Mouse (Mus musculus): ENCODE data around the gene Tbc1d20. TPM values are rescaled to one million over a fixed set of nuclear protein-coding genes. Genes with fewer than 3 reads are reported as not detected.
"Not testable (repeated sequence)": the region's sequence is repeated elsewhere in the genome, so short reads cannot be mapped to it uniquely, and the experiment has no call there.

The Tbc1d20 gene
- 31.0 and 32.2 TPM in 2 replicates for polyA plus RNA-seq (2014; fragmentation: Nextera tagmentation; extraction: Ambion mirVana)

DNA sequence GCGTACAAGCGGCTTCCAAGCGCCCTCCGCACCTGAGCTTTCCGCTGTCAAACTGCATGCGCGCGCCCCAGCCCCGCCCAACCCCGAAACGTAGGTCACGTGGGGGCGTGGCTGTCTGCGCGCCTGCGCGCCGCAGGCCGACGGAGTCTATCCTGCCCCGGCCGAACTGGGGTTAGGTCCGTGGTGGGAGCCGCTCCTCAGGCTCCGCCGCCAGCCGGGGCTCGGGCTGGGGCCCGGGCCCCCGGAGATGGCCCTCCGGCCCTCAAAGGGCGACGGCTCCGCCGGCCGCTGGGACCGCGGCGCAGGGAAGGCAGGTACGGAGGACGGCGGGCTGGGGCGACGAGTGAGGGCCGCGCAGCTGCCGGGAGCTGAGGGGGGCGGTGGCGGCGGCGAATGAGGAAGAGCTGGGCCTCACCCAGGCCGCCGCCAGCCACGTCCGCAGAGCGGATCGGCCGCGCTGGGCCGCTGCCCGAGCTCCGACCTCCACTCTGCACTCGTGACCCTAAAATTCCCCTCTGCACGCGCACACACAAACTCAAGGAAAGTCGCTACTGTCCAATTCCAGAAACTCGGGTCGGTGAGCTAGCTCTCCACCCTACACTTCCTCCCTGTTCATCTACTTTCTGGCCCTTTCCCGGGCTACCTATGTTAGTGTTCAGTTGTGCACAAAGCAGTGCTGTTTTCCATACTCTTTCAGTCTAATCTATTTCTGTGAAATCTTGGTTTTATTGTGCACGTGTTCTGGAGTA is at the start of gene Tbc1d20:
Tbc1d20 (plus strand) TSS at position 102 of the 749 bp plus-strand sequence.
- ATAC-seq (ENCODE audit: low read depth) = peak; percentile 97
- Histone ChIP-seq H3K9ac (ENCODE audit: low read depth, low read length) (peak within 1 kb of the TSS; percentile 95), H3K4me2 (ENCODE audit: low read depth, low read length) (peak within 1 kb of the TSS; percentile 88), H3K4me3 (ENCODE audit: low read depth, low read length) (peak within 1 kb of the TSS; percentile 94), H3K9me3 (ENCODE audit: control insufficient read depth, low read length) (no peaks in the 10 kb centered on the region), H3K4me1 (ENCODE audit: control insufficient read depth, insufficient read depth, low read length) (peaks cover 8% of the 10 kb centered on the region), H3K27me3 (replicated peaks; ENCODE audit: control insufficient read depth, insufficient read depth, low read length) (no peaks in the 10 kb centered on the region), H3K27ac (replicated peaks; ENCODE audit: low read depth, low read length) (peak within 1 kb of the TSS; percentile 82), H3K36me3 (ENCODE audit: control insufficient read depth, insufficient read depth, low read length) (no peaks in the 10 kb centered on the region)
- DNase-seq (ENCODE audit: low spot score) = peak; percentile 95
- WGBS = under 1% methylated on average over 40 of the region's 70 CpGs

- no peaks in the 10 kb centered on the region for H3K4me1 ChIP-seq (ENCODE audit: control insufficient read depth, insufficient read depth, low read length)
- H3K36me3 ChIP-seq (ENCODE audit: control insufficient read depth, insufficient read depth, low read length) = peaks cover 25% of the 10 kb centered on the region
- H3K4me3 ChIP-seq (ENCODE audit: low read depth, low read length) = no peak overlapping the region
- 94% methylated on average over 1 of the region's 1 CpGs for WGBS
- no peak overlapping the region for H3K4me2 ChIP-seq (ENCODE audit: low read depth, low read length)
- no peaks in the 10 kb centered on the region for H3K9me3 ChIP-seq (ENCODE audit: control insufficient read depth, low read length)
- no peak for ATAC-seq (ENCODE audit: low read depth)
- DNase-seq (ENCODE audit: low spot score) = no peak
- no peak overlapping the region for H3K27ac ChIP-seq (replicated peaks; ENCODE audit: low read depth, low read length)
- no peak overlapping the region for H3K9ac ChIP-seq (ENCODE audit: low read depth, low read length)
- no peaks in the 10 kb centered on the region for H3K27me3 ChIP-seq (replicated peaks; ENCODE audit: control insufficient read depth, insufficient read depth, low read length)
Observed at GRCm38 (mm10) chr2:152247213-152247612, 46.4 kb upstream of the Tbc1d20 start.

GRCm38 (mm10) chr2:152250511-152250910 is 43.1 kb upstream of the Tbc1d20 start:
- no peaks in the 10 kb centered on the region for H3K4me1 ChIP-seq (ENCODE audit: control insufficient read depth, insufficient read depth, low read length)
- H3K4me3 ChIP-seq (ENCODE audit: low read depth, low read length) = no peak overlapping the region
- no peaks in the 10 kb centered on the region for H3K9me3 ChIP-seq (ENCODE audit: control insufficient read depth, low read length)
- DNase-seq (ENCODE audit: low spot score) (no peak), ATAC-seq (ENCODE audit: low read depth) (no peak)
- H3K9ac ChIP-seq (ENCODE audit: low read depth, low read length) = no peak overlapping the region
- WGBS = 43% methylated on average over 2 of the region's 4 CpGs
- no peak overlapping the region for H3K4me2 ChIP-seq (ENCODE audit: low read depth, low read length)
- no peaks in the 10 kb centered on the region for H3K27me3 ChIP-seq (replicated peaks; ENCODE audit: control insufficient read depth, insufficient read depth, low read length)
- no peak overlapping the region for H3K27ac ChIP-seq (replicated peaks; ENCODE audit: low read depth, low read length)
- peaks cover 50% of the 10 kb centered on the region for H3K36me3 ChIP-seq (ENCODE audit: control insufficient read depth, insufficient read depth, low read length)

GRCm38 (mm10) chr2:152259739-152260138 is 33.9 kb upstream of the Tbc1d20 start:
- Histone ChIP-seq H3K4me3 (ENCODE audit: low read depth, low read length) (no peak overlapping the region), H3K36me3 (ENCODE audit: control insufficient read depth, insufficient read depth, low read length) (peaks cover 78% of the 10 kb centered on the region), H3K9ac (ENCODE audit: low read depth, low read length) (no peak overlapping the region), H3K4me1 (ENCODE audit: control insufficient read depth, insufficient read depth, low read length) (no peaks in the 10 kb centered on the region), H3K27ac (replicated peaks; ENCODE audit: low read depth, low read length) (no peak overlapping the region), H3K4me2 (ENCODE audit: low read depth, low read length) (no peak overlapping the region), H3K27me3 (replicated peaks; ENCODE audit: control insufficient read depth, insufficient read depth, low read length) (no peaks in the 10 kb centered on the region), H3K9me3 (ENCODE audit: control insufficient read depth, low read length) (no peaks in the 10 kb centered on the region)
- no peak for DNase-seq (ENCODE audit: low spot score)
- ATAC-seq (ENCODE audit: low read depth) = no peak
- WGBS = 89% methylated on average over 1 of the region's 1 CpGs

DNA sequence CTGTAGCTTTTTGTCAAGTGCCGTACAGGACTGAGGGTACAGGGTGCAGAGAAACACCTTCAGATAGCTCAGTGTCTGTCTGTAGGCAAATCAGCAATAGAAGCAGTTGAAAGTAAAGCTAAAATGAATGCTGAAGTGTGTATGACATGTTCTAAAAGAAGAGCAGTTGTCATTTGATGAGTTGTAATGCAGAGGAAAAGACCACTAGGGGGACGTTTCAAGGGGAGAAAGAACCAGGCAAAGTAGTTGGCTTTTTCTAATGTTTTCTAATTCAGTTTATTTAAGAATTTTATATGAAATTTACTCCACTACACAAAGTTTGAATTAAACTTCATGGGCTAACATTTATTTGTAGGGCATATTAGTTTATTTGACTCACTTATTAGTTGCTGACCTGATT is 20.0 kb upstream of the Tbc1d20 start:
- H3K27ac ChIP-seq (replicated peaks; ENCODE audit: low read depth, low read length) = no peak overlapping the region
- ATAC-seq (ENCODE audit: low read depth) = no peak
- WGBS = 80% methylated on average over 2 of the region's 2 CpGs
- H3K36me3 ChIP-seq (ENCODE audit: control insufficient read depth, insufficient read depth, low read length) = peaks cover 82% of the 10 kb centered on the region
- no peaks in the 10 kb centered on the region for H3K27me3 ChIP-seq (replicated peaks; ENCODE audit: control insufficient read depth, insufficient read depth, low read length)
- no peaks in the 10 kb centered on the region for H3K9me3 ChIP-seq (ENCODE audit: control insufficient read depth, low read length)
- H3K4me1 ChIP-seq (ENCODE audit: control insufficient read depth, insufficient read depth, low read length) = no peaks in the 10 kb centered on the region
- no peak overlapping the region for H3K9ac ChIP-seq (ENCODE audit: low read depth, low read length)
- H3K4me3 ChIP-seq (ENCODE audit: low read depth, low read length) = no peak overlapping the region
- no peak for DNase-seq (ENCODE audit: low spot score)
- no peak overlapping the region for H3K4me2 ChIP-seq (ENCODE audit: low read depth, low read length)

DNA sequence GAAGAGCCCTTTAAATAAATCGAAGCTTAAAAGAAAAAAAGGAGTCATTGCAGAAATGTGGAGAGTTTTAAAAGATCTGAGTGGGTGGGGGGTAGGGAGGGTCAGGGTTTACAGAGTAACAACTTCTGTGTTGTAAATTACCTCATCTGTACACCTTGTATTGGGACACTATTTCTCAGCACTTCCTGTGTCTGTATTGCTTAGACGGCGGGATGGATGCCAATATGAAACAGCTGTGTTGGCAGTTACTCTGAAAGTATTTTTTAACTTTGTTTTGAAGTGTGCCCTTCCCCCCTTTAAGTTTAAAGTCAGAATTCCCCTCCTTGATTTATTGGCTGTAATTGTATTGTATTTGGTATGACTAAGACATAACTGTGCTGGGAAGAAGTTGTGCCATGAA is 12.2 kb upstream of the Tbc1d20 start:
- Histone ChIP-seq H3K4me1 (ENCODE audit: control insufficient read depth, insufficient read depth, low read length) (no peaks in the 10 kb centered on the region), H3K4me2 (ENCODE audit: low read depth, low read length) (no peak overlapping the region), H3K9ac (ENCODE audit: low read depth, low read length) (no peak overlapping the region), H3K27me3 (replicated peaks; ENCODE audit: control insufficient read depth, insufficient read depth, low read length) (no peaks in the 10 kb centered on the region), H3K36me3 (ENCODE audit: control insufficient read depth, insufficient read depth, low read length) (peaks cover 77% of the 10 kb centered on the region), H3K9me3 (ENCODE audit: control insufficient read depth, low read length) (no peaks in the 10 kb centered on the region), H3K27ac (replicated peaks; ENCODE audit: low read depth, low read length) (no peak overlapping the region), H3K4me3 (ENCODE audit: low read depth, low read length) (no peak overlapping the region)
- ATAC-seq (ENCODE audit: low read depth) (no peak), DNase-seq (ENCODE audit: low spot score) (peak; percentile 8)
- WGBS = 55% methylated on average over 3 of the region's 3 CpGs

- H3K9ac ChIP-seq (ENCODE audit: low read depth, low read length) = no peak overlapping the region
- no peak overlapping the region for H3K27ac ChIP-seq (replicated peaks; ENCODE audit: low read depth, low read length)
- H3K4me1 ChIP-seq (ENCODE audit: control insufficient read depth, insufficient read depth, low read length) = no peaks in the 10 kb centered on the region
- ATAC-seq (ENCODE audit: low read depth) = no peak
- H3K27me3 ChIP-seq (replicated peaks; ENCODE audit: control insufficient read depth, insufficient read depth, low read length) = no peaks in the 10 kb centered on the region
- DNase-seq (ENCODE audit: low spot score) = no peak
- no peaks in the 10 kb centered on the region for H3K9me3 ChIP-seq (ENCODE audit: control insufficient read depth, low read length)
- H3K4me3 ChIP-seq (ENCODE audit: low read depth, low read length) = no peak overlapping the region
- H3K4me2 ChIP-seq (ENCODE audit: low read depth, low read length) = no peak overlapping the region
- 86% methylated on average over 5 of the region's 5 CpGs for WGBS
- H3K36me3 ChIP-seq (ENCODE audit: control insufficient read depth, insufficient read depth, low read length) = peaks cover 46% of the 10 kb centered on the region
Observed at GRCm38 (mm10) chr2:152287560-152287959, 6.1 kb upstream of the Tbc1d20 start.

DNA sequence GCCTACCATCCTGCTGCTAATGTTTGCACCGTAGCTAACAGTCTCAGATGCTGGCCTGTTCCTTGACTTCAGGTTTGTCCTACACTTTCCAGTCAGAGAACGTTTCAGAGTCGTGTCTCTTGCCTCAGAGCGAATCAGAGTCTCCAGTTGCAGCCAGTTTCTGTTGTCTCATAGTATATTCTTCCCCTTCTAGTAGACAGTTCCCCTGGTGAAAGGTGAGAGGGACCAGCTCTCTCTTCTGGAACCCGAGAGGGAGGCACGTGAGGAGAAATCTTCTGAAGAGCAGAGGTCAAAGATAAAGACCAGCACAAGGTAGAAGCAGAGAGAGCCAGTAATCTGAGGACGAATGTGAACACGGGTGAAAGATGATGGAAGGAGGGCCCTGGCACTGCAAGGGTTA is 5.6 kb upstream of the Tbc1d20 start:
- Histone ChIP-seq H3K27ac (replicated peaks; ENCODE audit: low read depth, low read length) (no peak overlapping the region), H3K36me3 (ENCODE audit: control insufficient read depth, insufficient read depth, low read length) (peaks cover 41% of the 10 kb centered on the region), H3K4me1 (ENCODE audit: control insufficient read depth, insufficient read depth, low read length) (no peaks in the 10 kb centered on the region), H3K9ac (ENCODE audit: low read depth, low read length) (no peak overlapping the region), H3K27me3 (replicated peaks; ENCODE audit: control insufficient read depth, insufficient read depth, low read length) (no peaks in the 10 kb centered on the region), H3K4me2 (ENCODE audit: low read depth, low read length) (no peak overlapping the region), H3K4me3 (ENCODE audit: low read depth, low read length) (no peak overlapping the region), H3K9me3 (ENCODE audit: control insufficient read depth, low read length) (no peaks in the 10 kb centered on the region)
- DNase-seq (ENCODE audit: low spot score) = no peak
- 77% methylated on average over 8 of the region's 8 CpGs for WGBS
- no peak for ATAC-seq (ENCODE audit: low read depth)

GRCm38 (mm10) chr2:152289623-152290022 is 4.0 kb upstream of the Tbc1d20 start:
- 84% methylated on average over 1 of the region's 2 CpGs for WGBS
- not testable (repeated sequence) for DNase-seq (ENCODE audit: low spot score)

More at GRCm38 (mm10) chr2:152289623-152290022, 4.0 kb upstream of the Tbc1d20 start:
- not testable (repeated sequence) for H3K4me1 ChIP-seq (ENCODE audit: control insufficient read depth, insufficient read depth, low read length); H3K4me3 ChIP-seq (ENCODE audit: low read depth, low read length); H3K9ac ChIP-seq (ENCODE audit: low read depth, low read length); ATAC-seq (ENCODE audit: low read depth); H3K27me3 ChIP-seq (replicated peaks; ENCODE audit: control insufficient read depth, insufficient read depth, low read length); H3K9me3 ChIP-seq (ENCODE audit: control insufficient read depth, low read length); H3K4me2 ChIP-seq (ENCODE audit: low read depth, low read length); H3K27ac ChIP-seq (replicated peaks; ENCODE audit: low read depth, low read length)
- H3K36me3 ChIP-seq (ENCODE audit: control insufficient read depth, insufficient read depth, low read length) = peaks cover 26% of the 10 kb centered on the region
